Mouse (Mus musculus) spleen, adult 2 months (tissue): ENCODE results near the gene Auh.

Experiments
- CTCF ChIP-seq: fragments of 200-500 bp; IDR thresholded peaks from 2 replicates; pipeline ENCODE4 v1.5.1; 2011; ENCODE audit warnings: mild to moderate bottlenecking, inconsistent platforms; ENCODE audit not compliant: insufficient read depth, insufficient read length, insufficient replicate concordance; ENCODE audit errors: extremely low read depth
- POLR2A ChIP-seq: fragments of 200-500 bp; IDR thresholded peaks from 2 replicates; pipeline ENCODE4 v1.6.1; 2011; ENCODE audit warnings: low read depth, low read length, inconsistent platforms

DNA sequence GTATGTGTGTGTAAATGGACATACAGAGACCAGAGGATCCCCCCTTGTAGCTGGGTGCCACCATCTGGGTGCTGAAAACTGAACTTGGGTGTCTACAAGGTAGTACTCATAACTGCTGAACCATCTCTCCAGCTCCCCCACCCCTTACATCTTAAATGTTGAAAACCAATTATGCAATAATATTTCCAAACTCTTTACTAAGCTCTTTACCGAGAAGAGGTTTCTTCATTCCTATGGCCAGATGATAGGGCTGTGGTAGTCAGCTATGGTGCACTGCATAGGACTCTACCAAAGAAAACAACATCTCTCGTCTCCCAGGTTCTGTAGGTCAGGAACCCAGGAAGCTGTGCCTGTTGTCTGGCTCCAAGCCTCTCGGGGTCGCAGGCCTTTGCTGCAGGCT lies 83.9 kb downstream of the Auh start:
- TF ChIP-seq CTCF = no peak
- no peak for TF ChIP-seq POLR2A
